Mouse (Mus musculus) liver, adult 2 months (tissue): ENCODE data around the gene Scoc.

Experiments
- CTCF ChIP-seq: fragments of 200-500 bp; IDR thresholded peaks from 2 replicates; pipeline ENCODE4 v1.5.1; 2011; ENCODE audit warnings: low read depth, low read length, control low read depth
- POLR2A ChIP-seq: fragments of 200-500 bp; IDR thresholded peaks from 2 replicates; pipeline ENCODE4 v1.6.1; 2011; ENCODE audit warnings: low read length, control low read depth; ENCODE audit not compliant: insufficient read depth; ENCODE audit errors: extremely low read depth

- no peak for TF ChIP-seq CTCF
- TF ChIP-seq POLR2A: no peak
These were observed 21.1 kb downstream of the Scoc start for GRCm38 (mm10) chr8:83437077-83437476.
